ENCODE assay signal across 8 mouse cellular contexts in the genomic region with DNA sequence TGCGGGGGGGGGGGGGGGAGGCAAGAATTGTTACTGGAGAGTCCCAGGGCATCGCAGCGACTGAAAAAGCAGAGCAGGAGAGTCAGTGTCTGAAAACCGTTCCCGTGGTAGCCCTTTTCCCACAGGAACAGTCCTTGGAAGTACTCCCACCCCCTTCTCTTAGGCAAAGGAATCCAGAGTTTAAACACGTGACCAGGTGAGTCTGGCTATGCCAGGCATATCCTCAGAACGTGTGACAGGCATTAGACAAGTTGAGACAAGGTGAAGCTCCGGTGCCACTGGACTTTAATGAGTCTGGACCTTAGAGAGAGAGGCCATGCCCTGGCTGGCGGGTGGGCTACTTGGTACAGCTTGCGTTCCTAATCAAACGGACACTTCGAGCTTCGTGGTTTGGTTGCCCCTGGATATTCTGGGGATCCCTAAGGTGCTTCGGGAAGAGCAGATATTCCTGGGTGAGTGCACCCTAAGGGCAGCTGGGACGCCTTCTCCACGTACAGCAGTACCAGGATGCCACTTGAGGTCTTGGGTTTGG. TPM values are rescaled to one million over a fixed set of nuclear protein-coding genes. Genes with fewer than 3 reads are reported as not detected.
A peak's percentile ranks its signal among the peaks of the same experiment; 100 is the strongest.
DNase-seq lines count a peak whose midpoint lies in the region; ATAC-seq and TF ChIP-seq lines count a peak whose summit lies in the region.

No protein-coding gene starts in this region.

- H3K4me3 ChIP-seq in lung, embryonic 14.5 days (ENCODE audit: low read depth, low read length): peak overlapping the region; percentile 78
- H3K4me3 ChIP-seq in embryonic fibroblast, embryonic 13.5 days (ENCODE audit: insufficient read depth, low read length): 0 out of 2 replicates have a peak overlapping the region, but pooled peaks have one; percentile 49
- H3K4me3 ChIP-seq in intestine, postnatal 0 days (ENCODE audit: low read depth, low read length): peak overlapping the region; percentile 68
- H3K4me3 ChIP-seq in neural tube, embryonic 15.5 days (replicated peaks): peak overlapping the region; percentile 74
- H3K4me3 ChIP-seq in kidney, adult 2 months (ENCODE audit: insufficient read depth, low read depth, low read length): no peak overlapping the region
- no peak overlapping the region; the same call in 1 of the 2 replicates for H3K4me3 ChIP-seq in left cerebral cortex, adult 2 months

- no peak for TF ChIP-seq CTCF in lung, embryonic 14.5 days (IDR thresholded peaks at IDR 0.05; ENCODE audit: low read depth)
- no peak for TF ChIP-seq CTCF in embryonic fibroblast, embryonic 13.5 days (IDR thresholded peaks at IDR 0.05; ENCODE audit: borderline replicate concordance, insufficient read depth, low read length)
- TF ChIP-seq CTCF in intestine, postnatal 0 days (IDR thresholded peaks at IDR 0.05; ENCODE audit: low read depth): no peak
- no peak for TF ChIP-seq CTCF in kidney, adult 2 months (conservative IDR thresholded peaks at IDR 0.05; ENCODE audit: insufficient read depth, insufficient read length, low read depth, low read length)
- TF ChIP-seq CTCF in left cerebral cortex, adult 2 months (IDR thresholded peaks at IDR 0.05): no peak

- no peaks in the 10 kb centered on the region for H3K36me3 ChIP-seq in lung, embryonic 14.5 days (ENCODE audit: insufficient read depth)
- no peaks in the 10 kb centered on the region for H3K36me3 ChIP-seq in intestine, postnatal 0 days (ENCODE audit: control insufficient read depth, insufficient read depth)
- no peaks in the 10 kb centered on the region; the same call in 1 of the 2 replicates for H3K36me3 ChIP-seq in neural tube, embryonic 15.5 days
- H3K36me3 ChIP-seq in kidney, adult 2 months (ENCODE audit: control insufficient read depth, insufficient read depth, low read length): no peaks in the 10 kb centered on the region

- intact Hi-C loops in left cerebral cortex, adult 2 months (cut with DNase I): loop anchor here (1.0 to 10.0 kb wide), 2 partner anchors 105 to 400 kb away; a partner anchor contains a TSS

- no peak; the same call in 1 of the 2 replicates for TF ChIP-seq POLR2A in embryonic fibroblast, embryonic 13.5 days (IDR thresholded peaks at IDR 0.05; ENCODE audit: low read depth, low read length)
- no peak for TF ChIP-seq POLR2A in kidney, adult 2 months (IDR thresholded peaks at IDR 0.05; ENCODE audit: low read depth, low read length)

- peak overlapping the region; percentile 99 for H3K4me2 ChIP-seq in lung, embryonic 14.5 days
- peak overlapping the region; percentile 79 for H3K4me2 ChIP-seq in intestine, postnatal 0 days (replicated peaks; ENCODE audit: low read depth)
- peak overlapping the region; percentile 98 for H3K4me2 ChIP-seq in neural tube, embryonic 15.5 days

- H3K27me3 ChIP-seq in lung, embryonic 14.5 days (ENCODE audit: insufficient read depth, low read length): no peaks in the 10 kb centered on the region
- no peaks in the 10 kb centered on the region for H3K27me3 ChIP-seq in intestine, postnatal 0 days (replicated peaks; ENCODE audit: control insufficient read depth, insufficient read depth, low read length)
- H3K27me3 ChIP-seq in neural tube, embryonic 15.5 days (replicated peaks): no peaks in the 10 kb centered on the region
- no peaks in the 10 kb centered on the region for H3K27me3 ChIP-seq in kidney, adult 2 months (replicated peaks; ENCODE audit: control insufficient read depth, insufficient read depth, low read length)

- peak; percentile 0; the same call in 1 of the 2 replicates for ATAC-seq in lung, embryonic 14.5 days (ENCODE audit: insufficient read depth)
- no peak for ATAC-seq in intestine, postnatal 0 days
- no peak for ATAC-seq in neural tube, embryonic 15.5 days (ENCODE audit: low FRiP score)
- no peak for ATAC-seq in megakaryocyte-erythroid progenitor cell, adult 5-6 weeks (replicated peaks; ENCODE audit: low FRiP score, low TSS enrichment, poor library complexity, severe bottlenecking)

- 10% methylated on average over 15 of the region's 16 CpGs for WGBS in lung, embryonic 14.5 days
- 25% methylated on average over 16 of the region's 16 CpGs for WGBS in intestine, postnatal 0 days
- 18% methylated on average over 16 of the region's 16 CpGs for WGBS in neural tube, embryonic 15.5 days
- WGBS in kidney, adult 2 months: 22% methylated on average over 16 of the region's 16 CpGs

- peak overlapping the region; percentile 50; the same call in 1 of the 2 replicates for H3K27ac ChIP-seq in lung, embryonic 14.5 days (ENCODE audit: low read depth)
- no peak overlapping the region for H3K27ac ChIP-seq in embryonic fibroblast, embryonic 13.5 days (ENCODE audit: insufficient read depth, low read length)
- H3K27ac ChIP-seq in intestine, postnatal 0 days (ENCODE audit: low read depth, low read length): no peak overlapping the region
- H3K27ac ChIP-seq in neural tube, embryonic 15.5 days (replicated peaks): no peak overlapping the region
- no peak overlapping the region for H3K27ac ChIP-seq in kidney, adult 2 months (ENCODE audit: insufficient read depth, low read depth, low read length)
- no peak overlapping the region for H3K27ac ChIP-seq in left cerebral cortex, adult 2 months

- DNase-seq in lung, embryonic 14.5 days: peak; percentile 47
- DNase-seq in lung, adult 18-20 months: no peak
- no peak for DNase-seq in kidney, adult 2 months
- DNase-seq in left cerebral cortex, adult 2 months (ENCODE audit: extremely low spot score in 1 of 2, low spot score in 2 of 2): no peak

- no peaks in the 10 kb centered on the region for H3K9me3 ChIP-seq in lung, embryonic 14.5 days (ENCODE audit: low read depth, low read length)
- no peaks in the 10 kb centered on the region for H3K9me3 ChIP-seq in intestine, postnatal 0 days (ENCODE audit: control insufficient read depth)
- H3K9me3 ChIP-seq in neural tube, embryonic 15.5 days (replicated peaks): no peaks in the 10 kb centered on the region

- peaks cover 25% of the 10 kb centered on the region for H3K4me1 ChIP-seq in lung, embryonic 14.5 days (ENCODE audit: insufficient read depth)
- 0 out of 2 replicates have a peak, but pooled peaks cover 7% of the 10 kb centered on the region for H3K4me1 ChIP-seq in embryonic fibroblast, embryonic 13.5 days (ENCODE audit: control insufficient read depth, insufficient read depth, low read length)
- H3K4me1 ChIP-seq in intestine, postnatal 0 days (replicated peaks; ENCODE audit: control insufficient read depth, insufficient read depth, low read length): peaks cover 7% of the 10 kb centered on the region; the same call in 1 of the 2 replicates
- H3K4me1 ChIP-seq in neural tube, embryonic 15.5 days: peaks cover 59% of the 10 kb centered on the region
- peaks cover 11% of the 10 kb centered on the region; the same call in 1 of the 2 replicates for H3K4me1 ChIP-seq in kidney, adult 2 months (ENCODE audit: control insufficient read depth, insufficient read depth, low read length)

- H3K9ac ChIP-seq in lung, embryonic 14.5 days: peak overlapping the region; percentile 57
- peak overlapping the region; percentile 43 for H3K9ac ChIP-seq in intestine, postnatal 0 days (ENCODE audit: low read depth, low read length)
- no peak overlapping the region; the same call in 1 of the 2 replicates for H3K9ac ChIP-seq in neural tube, embryonic 15.5 days (replicated peaks)

RNA-seq across cellular contexts. Expression of a gene that starts 1.6 kb away (rescaled TPM):
- 20.1 and 22.9 TPM in 2 replicates for polyA plus RNA-seq in lung, embryonic 14.5 days (2014; fragmentation: Nextera tagmentation; extraction: Ambion mirVana)
- polyA plus RNA-seq in embryonic fibroblast, embryonic 13.5 days (2011; ENCODE audit: insufficient read length, low read depth, missing spikeins): 17.5 and 25.1 TPM in 2 replicates
- 17.0 and 20.7 TPM in 2 replicates for polyA plus RNA-seq in intestine, postnatal 0 days (2015; fragmentation: Nextera tagmentation; extraction: Ambion mirVana)
- polyA plus RNA-seq in neural tube, embryonic 15.5 days (2015; fragmentation: Nextera tagmentation; extraction: Ambion mirVana): 7.9 and 8.6 TPM in 2 replicates
- total RNA-seq in megakaryocyte-erythroid progenitor cell, adult 5-6 weeks (2014; fragmentation: Nextera tagmentation): 7.2 and 14.6 TPM in 2 replicates
- 3.1 and 3.8 TPM in 2 replicates for total RNA-seq in megakaryocyte-erythroid progenitor cell, adult 5-6 weeks (2017)
- polyA plus RNA-seq in kidney, adult 2 months (2012; rRNA removed): 39.2 and 40.3 TPM in 2 replicates
- 10 to 100 TPM; 33.9 to 37.5 TPM for total RNA-seq in left cerebral cortex, adult 2 months (2021)

Comparison
In these comparisons a context has a peak if more than half of its experiments do, and no peak if none do; other contexts are left out.
1. H3K4me3 ChIP-seq: peak in lung, embryonic 14.5 days (single experiment), embryonic fibroblast, embryonic 13.5 days (single experiment), intestine, postnatal 0 days (single experiment) and neural tube, embryonic 15.5 days (single experiment); none in kidney, adult 2 months (single experiment) and left cerebral cortex, adult 2 months (single experiment).
2. Peak in every context shown above with its lines, with median percentiles within 50 percentile points of each other: H3K4me2 ChIP-seq.